Comparison of ENCODE assay signal across 8 mouse cellular contexts in the genomic region with DNA sequence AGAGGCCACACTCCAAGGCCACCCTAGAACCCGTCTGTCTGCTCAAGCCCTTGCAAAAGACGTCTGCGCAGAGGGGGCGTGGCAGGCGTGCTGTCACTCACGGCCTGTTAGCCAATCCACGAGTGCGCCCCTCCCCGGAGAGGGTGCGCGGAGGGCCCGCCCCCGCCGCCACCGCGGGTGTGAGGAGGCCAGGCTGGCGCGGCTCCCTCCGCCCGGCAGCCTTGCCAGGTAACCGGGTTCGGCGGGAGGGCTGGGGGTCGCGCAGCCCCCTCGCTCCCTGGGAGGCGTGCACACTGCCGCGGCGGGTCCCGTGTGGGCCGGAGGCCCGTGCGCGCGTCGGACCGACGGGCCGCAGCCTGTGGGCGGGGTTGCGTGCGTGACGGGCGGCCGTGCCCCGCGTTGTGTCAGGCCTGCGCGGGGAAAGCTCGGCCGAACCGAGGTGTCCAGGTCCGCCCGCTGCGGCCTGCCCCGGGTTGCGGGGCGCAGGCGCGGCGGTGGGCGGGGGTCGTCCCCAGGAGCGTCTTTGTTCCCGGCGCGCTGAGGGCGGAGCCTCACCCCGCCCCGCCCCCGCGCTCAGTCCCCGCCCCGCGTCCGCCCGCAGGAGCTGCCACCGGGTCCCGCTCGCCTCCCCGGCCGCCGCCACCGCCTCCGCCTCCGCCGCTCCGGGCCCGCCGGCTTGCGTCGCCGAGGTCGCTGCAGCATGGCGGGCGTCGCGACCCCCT. TPM values are rescaled to one million over a fixed set of nuclear protein-coding genes. Genes with fewer than 3 reads are reported as not detected.
DNase-seq lines count a peak whose midpoint lies in the region; ATAC-seq lines count a peak whose summit lies in the region.

TSS of gene Plcg1 (plus strand) at position 184 of the 722 bp plus-strand sequence.

- peak; percentile 95 for ATAC-seq in hindbrain, embryonic 13.5 days (ENCODE audit: low FRiP score)

- H3K9ac ChIP-seq in hindbrain, embryonic 13.5 days: peak within 1 kb of the TSS; percentile 99

- DNase-seq in NIH3T3 (ENCODE audit: low read depth): peak; percentile 96
- DNase-seq in cerebellum, postnatal 10 days: peak; percentile 98
- peak; percentile 88 to 92 for DNase-seq in frontal cortex, postnatal 14 days (ENCODE audit: low spot score in 2 of 2)
- peak; percentile 91 to 93 for DNase-seq in layer of hippocampus, postnatal 36 days
- peak; percentile 97 for DNase-seq in lung, postnatal 36 days
- peak; percentile 96 for DNase-seq in retina, postnatal 1 day
- DNase-seq in urinary bladder, adult 18-20 months (ENCODE audit: low spot score in 2 of 2): peak; percentile 90 to 97

- no peaks in the 10 kb centered on the region for H3K27me3 ChIP-seq in hindbrain, embryonic 13.5 days

- peaks cover 24% of the 10 kb centered on the region for H3K36me3 ChIP-seq in hindbrain, embryonic 13.5 days

- H3K4me1 ChIP-seq in hindbrain, embryonic 13.5 days (replicated peaks): peaks cover 57% of the 10 kb centered on the region

- H3K4me3 ChIP-seq in hindbrain, embryonic 13.5 days: peak within 1 kb of the TSS; percentile 88

- no peaks in the 10 kb centered on the region for H3K9me3 ChIP-seq in hindbrain, embryonic 13.5 days

- WGBS in hindbrain, embryonic 13.5 days: under 1% methylated on average over 92 of the region's 99 CpGs

- peak within 1 kb of the TSS; percentile 94 for H3K4me2 ChIP-seq in hindbrain, embryonic 13.5 days

- peak within 1 kb of the TSS; percentile 99 for H3K27ac ChIP-seq in hindbrain, embryonic 13.5 days

RNA-seq across cellular contexts. Expression of gene Plcg1, which starts in this region (rescaled TPM):
- 67.9 and 68.8 TPM in 2 replicates for polyA plus RNA-seq in hindbrain, embryonic 13.5 days (2015; fragmentation: Nextera tagmentation; extraction: Ambion mirVana)
- total RNA-seq in layer of hippocampus, postnatal 36 days (2021): 100 to 1,000 TPM in 1 of 2 experiments, 10 to 100 TPM in 1; 95.8 to 112 TPM

Comparison
In these comparisons a context has a peak if more than half of its experiments do, and no peak if none do; other contexts are left out.
1. Peak in every context shown above with its lines: DNase-seq, ATAC-seq, H3K4me3 ChIP-seq and H3K27ac ChIP-seq.